In the genomic region with DNA sequence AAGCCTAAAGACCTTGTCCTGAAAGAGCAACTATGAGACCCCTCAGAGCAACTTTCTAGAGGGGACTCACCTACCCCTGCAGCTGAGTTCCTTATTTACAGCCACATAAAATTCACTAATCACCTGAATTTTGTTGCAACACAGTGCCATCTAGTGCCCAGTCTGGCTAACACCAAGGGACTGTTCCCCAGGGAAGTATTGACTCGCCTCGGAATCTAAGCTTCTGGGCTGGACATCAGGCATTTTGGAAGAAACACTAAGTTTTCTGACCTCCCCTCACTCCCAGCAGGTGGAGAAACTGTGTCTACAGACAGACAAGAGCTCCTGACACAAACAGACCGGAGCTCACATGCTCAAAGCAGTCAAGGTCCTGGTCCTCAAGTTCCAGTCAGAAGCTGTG, we compare ENCODE assay signal across 8 mouse cellular contexts.
DNase-seq lines count a peak whose midpoint lies in the region; ATAC-seq lines count a peak whose summit lies in the region.

No protein-coding gene starts in this region.

- H3K4me1 ChIP-seq in kidney, embryonic 15.5 days: peaks cover 9% of the 10 kb centered on the region
- H3K4me1 ChIP-seq in forebrain, embryonic 14.5 days (ENCODE audit: control insufficient read depth, insufficient read depth, low read length): peaks cover 18% of the 10 kb centered on the region
- H3K4me1 ChIP-seq in limb, embryonic 13.5 days: peaks cover 12% of the 10 kb centered on the region
- H3K4me1 ChIP-seq in neural tube, embryonic 11.5 days (ENCODE audit: control insufficient read depth, insufficient read depth, low read length): peaks cover 4% of the 10 kb centered on the region; the same call in 1 of the 2 replicates

- no peaks in the 10 kb centered on the region for H3K9me3 ChIP-seq in kidney, embryonic 15.5 days (replicated peaks)
- no peaks in the 10 kb centered on the region for H3K9me3 ChIP-seq in forebrain, embryonic 14.5 days (replicated peaks; ENCODE audit: control insufficient read depth, low read length)
- no peaks in the 10 kb centered on the region for H3K9me3 ChIP-seq in limb, embryonic 13.5 days
- no peaks in the 10 kb centered on the region for H3K9me3 ChIP-seq in neural tube, embryonic 11.5 days (ENCODE audit: control insufficient read depth, low read length)

- 10% methylated on average over 3 of the region's 3 CpGs for WGBS in kidney, embryonic 15.5 days
- WGBS in forebrain, embryonic 14.5 days: 6% methylated on average over 3 of the region's 3 CpGs
- 6% methylated on average over 3 of the region's 3 CpGs for WGBS in limb, embryonic 13.5 days
- 10% methylated on average over 3 of the region's 3 CpGs for WGBS in neural tube, embryonic 11.5 days

- H3K27me3 ChIP-seq in kidney, embryonic 15.5 days: no peaks in the 10 kb centered on the region; the same call in 1 of the 2 replicates
- no peaks in the 10 kb centered on the region for H3K27me3 ChIP-seq in forebrain, embryonic 14.5 days (replicated peaks; ENCODE audit: control insufficient read depth, insufficient read depth, low read length)
- H3K27me3 ChIP-seq in limb, embryonic 13.5 days: peaks cover 42% of the 10 kb centered on the region
- no peaks in the 10 kb centered on the region for H3K27me3 ChIP-seq in neural tube, embryonic 11.5 days (ENCODE audit: control insufficient read depth, insufficient read depth, low read length)

- H3K4me3 ChIP-seq in kidney, embryonic 15.5 days (replicated peaks): no peak overlapping the region
- no peak overlapping the region for H3K4me3 ChIP-seq in forebrain, embryonic 14.5 days (ENCODE audit: low read depth, low read length)
- H3K4me3 ChIP-seq in limb, embryonic 13.5 days: no peak overlapping the region
- H3K4me3 ChIP-seq in neural tube, embryonic 11.5 days (ENCODE audit: low read depth, low read length): no peak overlapping the region

- ATAC-seq in kidney, embryonic 15.5 days (replicated peaks; ENCODE audit: low FRiP score): no peak; the same call in 1 of the 2 replicates
- ATAC-seq in forebrain, embryonic 14.5 days: peak; percentile 73
- peak; percentile 51; the same call in 1 of the 2 replicates for ATAC-seq in limb, embryonic 13.5 days (ENCODE audit: low FRiP score, low read depth)
- no peak for ATAC-seq in neural tube, embryonic 11.5 days (ENCODE audit: insufficient read depth, low FRiP score, low TSS enrichment)

- H3K4me2 ChIP-seq in kidney, embryonic 15.5 days: no peak overlapping the region
- no peak overlapping the region for H3K4me2 ChIP-seq in forebrain, embryonic 14.5 days (ENCODE audit: low read length)
- peak overlapping the region; percentile 48 for H3K4me2 ChIP-seq in limb, embryonic 13.5 days (replicated peaks)
- no peak overlapping the region for H3K4me2 ChIP-seq in neural tube, embryonic 11.5 days (ENCODE audit: low read depth)

- H3K27ac ChIP-seq in kidney, embryonic 15.5 days: no peak overlapping the region
- no peak overlapping the region for H3K27ac ChIP-seq in forebrain, embryonic 14.5 days (ENCODE audit: low read depth, low read length)
- no peak overlapping the region for H3K27ac ChIP-seq in limb, embryonic 13.5 days
- H3K27ac ChIP-seq in neural tube, embryonic 11.5 days (ENCODE audit: low read depth, low read length): no peak overlapping the region

- peak; percentile 38 for DNase-seq in kidney, adult 11 months
- DNase-seq in cerebellum, adult 11 months: peak; percentile 69
- peak; percentile 86 for DNase-seq in forebrain, embryonic 14.5 days (ENCODE audit: low spot score)
- peak; percentile 71 for DNase-seq in hindlimb bud, embryonic 11.5 days (ENCODE audit: extremely low spot score, low read depth, low spot score)
- peak; percentile 72 for DNase-seq in neural tube, embryonic 11.5 days (ENCODE audit: low spot score)
- peak; percentile 18 for DNase-seq in testis, postnatal 14 days (ENCODE audit: low spot score)

- H3K36me3 ChIP-seq in kidney, embryonic 15.5 days: no peaks in the 10 kb centered on the region
- H3K36me3 ChIP-seq in forebrain, embryonic 14.5 days (ENCODE audit: control insufficient read depth, insufficient read depth, low read length): no peaks in the 10 kb centered on the region
- H3K36me3 ChIP-seq in limb, embryonic 13.5 days: no peaks in the 10 kb centered on the region
- no peaks in the 10 kb centered on the region for H3K36me3 ChIP-seq in neural tube, embryonic 11.5 days (ENCODE audit: control insufficient read depth, insufficient read depth, low read length)

- no peak overlapping the region for H3K9ac ChIP-seq in kidney, embryonic 15.5 days
- no peak overlapping the region for H3K9ac ChIP-seq in forebrain, embryonic 14.5 days (ENCODE audit: low read length)
- H3K9ac ChIP-seq in limb, embryonic 13.5 days: no peak overlapping the region
- H3K9ac ChIP-seq in neural tube, embryonic 11.5 days (ENCODE audit: low read length): no peak overlapping the region

Comparison
In these comparisons a context has a peak if more than half of its experiments do, and no peak if none do; other contexts are left out.
1. DNase-seq: peak in every context shown above with its lines; median percentile 86 in forebrain, embryonic 14.5 days; 72 in neural tube, embryonic 11.5 days; 71 in hindlimb bud, embryonic 11.5 days; 69 in cerebellum, adult 11 months; 38 in kidney, adult 11 months; 18 in testis, postnatal 14 days.
2. ATAC-seq: peak in forebrain, embryonic 14.5 days (single experiment) and limb, embryonic 13.5 days (single experiment); none in kidney, embryonic 15.5 days (single experiment) and neural tube, embryonic 11.5 days (single experiment).